Mouse (Mus musculus): ENCODE data around the gene Icos. TPM values are rescaled to one million over a fixed set of nuclear protein-coding genes. Genes with fewer than 3 reads are reported as not detected.

Icos gene
- polyA plus RNA-seq, 1 experiment from 2014 or later, result 0.34 TPM

GRCm38 (mm10) chr1:60979126-60979842 is 1.6 kb downstream of the Icos start:
- Histone ChIP-seq H3K4me3 (replicated peaks; ENCODE audit: low read length) (no peak overlapping the region), H3K9me3 (replicated peaks; ENCODE audit: control insufficient read depth, low read length) (no peaks in the 10 kb centered on the region), H3K4me1 (ENCODE audit: control insufficient read depth, insufficient read depth, low read length) (no peaks in the 10 kb centered on the region), H3K27me3 (ENCODE audit: control insufficient read depth, insufficient read depth, low read length) (no peaks in the 10 kb centered on the region), H3K4me2 (ENCODE audit: low read depth, low read length) (no peak overlapping the region), H3K9ac (ENCODE audit: low read length) (no peak overlapping the region), H3K27ac (ENCODE audit: low read length) (no peak overlapping the region), H3K36me3 (ENCODE audit: control insufficient read depth, insufficient read depth, low read length) (no peaks in the 10 kb centered on the region)
- no peak for ATAC-seq (ENCODE audit: insufficient read depth, low FRiP score)
- WGBS, result 49% methylated on average over 7 of the region's 7 CpGs

GRCm38 (mm10) chr1:60979843-60980235 is 2.1 kb downstream of the Icos start:
- Histone ChIP-seq H3K36me3 (ENCODE audit: control insufficient read depth, insufficient read depth, low read length) (no peaks in the 10 kb centered on the region), H3K27me3 (ENCODE audit: control insufficient read depth, insufficient read depth, low read length) (no peaks in the 10 kb centered on the region), H3K4me1 (ENCODE audit: control insufficient read depth, insufficient read depth, low read length) (no peaks in the 10 kb centered on the region), H3K9me3 (replicated peaks; ENCODE audit: control insufficient read depth, low read length) (no peaks in the 10 kb centered on the region), H3K4me2 (ENCODE audit: low read depth, low read length) (no peak overlapping the region), H3K9ac (ENCODE audit: low read length) (no peak overlapping the region), H3K4me3 (replicated peaks; ENCODE audit: low read length) (no peak overlapping the region), H3K27ac (ENCODE audit: low read length) (no peak overlapping the region)
- no peak for ATAC-seq (ENCODE audit: insufficient read depth, low FRiP score)
- WGBS, result 72% methylated on average over 2 of the region's 2 CpGs

GRCm38 (mm10) chr1:60985075-60985474 is 7.3 kb downstream of the Icos start:
- ATAC-seq (ENCODE audit: insufficient read depth, low FRiP score), result no peak
- Histone ChIP-seq H3K4me1 (ENCODE audit: control insufficient read depth, insufficient read depth, low read length) (no peaks in the 10 kb centered on the region), H3K9ac (ENCODE audit: low read length) (no peak overlapping the region), H3K4me3 (replicated peaks; ENCODE audit: low read length) (no peak overlapping the region), H3K36me3 (ENCODE audit: control insufficient read depth, insufficient read depth, low read length) (no peaks in the 10 kb centered on the region), H3K27ac (ENCODE audit: low read length) (no peak overlapping the region), H3K9me3 (replicated peaks; ENCODE audit: control insufficient read depth, low read length) (no peaks in the 10 kb centered on the region), H3K27me3 (ENCODE audit: control insufficient read depth, insufficient read depth, low read length) (no peaks in the 10 kb centered on the region), H3K4me2 (ENCODE audit: low read depth, low read length) (no peak overlapping the region)
- WGBS, result 70% methylated on average over 2 of the region's 2 CpGs

GRCm38 (mm10) chr1:60986141-60986540 is 8.4 kb downstream of the Icos start:
- no peak for ATAC-seq (ENCODE audit: insufficient read depth, low FRiP score)
- Histone ChIP-seq H3K27me3 (ENCODE audit: control insufficient read depth, insufficient read depth, low read length) (no peaks in the 10 kb centered on the region), H3K9ac (ENCODE audit: low read length) (no peak overlapping the region), H3K36me3 (ENCODE audit: control insufficient read depth, insufficient read depth, low read length) (no peaks in the 10 kb centered on the region), H3K27ac (ENCODE audit: low read length) (no peak overlapping the region), H3K9me3 (replicated peaks; ENCODE audit: control insufficient read depth, low read length) (no peaks in the 10 kb centered on the region), H3K4me2 (ENCODE audit: low read depth, low read length) (no peak overlapping the region), H3K4me3 (replicated peaks; ENCODE audit: low read length) (no peak overlapping the region), H3K4me1 (ENCODE audit: control insufficient read depth, insufficient read depth, low read length) (no peaks in the 10 kb centered on the region)
- WGBS, result 65% methylated on average over 5 of the region's 5 CpGs

- Histone ChIP-seq H3K36me3 (ENCODE audit: control insufficient read depth, insufficient read depth, low read length) (no peaks in the 10 kb centered on the region), H3K27me3 (ENCODE audit: control insufficient read depth, insufficient read depth, low read length) (no peaks in the 10 kb centered on the region), H3K4me2 (ENCODE audit: low read depth, low read length) (no peak overlapping the region), H3K4me3 (replicated peaks; ENCODE audit: low read length) (no peak overlapping the region), H3K4me1 (ENCODE audit: control insufficient read depth, insufficient read depth, low read length) (no peaks in the 10 kb centered on the region), H3K27ac (ENCODE audit: low read length) (no peak overlapping the region), H3K9ac (ENCODE audit: low read length) (no peak overlapping the region), H3K9me3 (replicated peaks; ENCODE audit: control insufficient read depth, low read length) (no peaks in the 10 kb centered on the region)
- 80% methylated on average over 5 of the region's 5 CpGs for WGBS
- ATAC-seq (ENCODE audit: insufficient read depth, low FRiP score), result no peak
Observed at GRCm38 (mm10) chr1:60989086-60989485, 11.4 kb downstream of the Icos start.

GRCm38 (mm10) chr1:60990305-60990704 is 12.6 kb downstream of the Icos start:
- Histone ChIP-seq H3K9ac (ENCODE audit: low read length) (no peak overlapping the region), H3K9me3 (replicated peaks; ENCODE audit: control insufficient read depth, low read length) (no peaks in the 10 kb centered on the region), H3K4me2 (ENCODE audit: low read depth, low read length) (no peak overlapping the region), H3K27me3 (ENCODE audit: control insufficient read depth, insufficient read depth, low read length) (no peaks in the 10 kb centered on the region), H3K27ac (ENCODE audit: low read length) (no peak overlapping the region), H3K4me3 (replicated peaks; ENCODE audit: low read length) (no peak overlapping the region), H3K4me1 (ENCODE audit: control insufficient read depth, insufficient read depth, low read length) (no peaks in the 10 kb centered on the region), H3K36me3 (ENCODE audit: control insufficient read depth, insufficient read depth, low read length) (no peaks in the 10 kb centered on the region)
- WGBS, result 53% methylated on average over 8 of the region's 8 CpGs
- ATAC-seq (ENCODE audit: insufficient read depth, low FRiP score), result no peak

DNA sequence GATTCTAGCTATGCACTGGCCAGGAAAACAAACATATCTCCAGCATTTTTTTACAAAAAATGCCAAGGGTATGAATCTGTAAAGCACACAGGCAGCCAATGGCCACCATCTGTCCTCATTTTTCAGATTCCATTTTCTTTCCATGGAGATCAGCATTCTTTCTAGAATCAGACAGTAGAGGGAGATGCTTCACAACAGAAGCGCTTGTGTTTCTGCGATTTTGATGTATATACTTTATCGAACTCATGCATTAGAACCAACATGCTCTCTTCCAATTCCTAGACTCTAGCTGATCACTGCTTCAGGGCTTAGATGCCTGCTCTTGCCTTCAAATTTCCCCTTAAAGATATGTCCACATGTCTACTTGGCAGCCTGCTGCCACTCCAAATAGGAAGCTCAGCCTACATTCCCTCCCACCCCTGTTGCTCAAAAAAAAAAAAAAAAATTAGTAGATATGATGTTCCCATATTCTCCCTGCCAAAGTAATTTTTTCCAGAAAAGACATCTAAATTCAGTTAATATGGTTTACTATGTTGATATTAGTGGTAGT is 20.4 kb downstream of the Icos start:
- Histone ChIP-seq H3K4me2 (ENCODE audit: low read depth, low read length) (no peak overlapping the region), H3K9me3 (replicated peaks; ENCODE audit: control insufficient read depth, low read length) (no peaks in the 10 kb centered on the region), H3K36me3 (ENCODE audit: control insufficient read depth, insufficient read depth, low read length) (no peaks in the 10 kb centered on the region), H3K9ac (ENCODE audit: low read length) (no peak overlapping the region), H3K27ac (ENCODE audit: low read length) (no peak overlapping the region), H3K27me3 (ENCODE audit: control insufficient read depth, insufficient read depth, low read length) (no peaks in the 10 kb centered on the region), H3K4me1 (ENCODE audit: control insufficient read depth, insufficient read depth, low read length) (no peaks in the 10 kb centered on the region), H3K4me3 (replicated peaks; ENCODE audit: low read length) (no peak overlapping the region)
- no peak for ATAC-seq (ENCODE audit: insufficient read depth, low FRiP score)
- WGBS, result 79% methylated on average over 3 of the region's 3 CpGs

GRCm38 (mm10) chr1:60998689-60999088 is 21.0 kb downstream of the Icos start:
- H3K4me2 ChIP-seq (ENCODE audit: low read depth, low read length), result no peak overlapping the region
- no peak overlapping the region for H3K9ac ChIP-seq (ENCODE audit: low read length)
- no peak overlapping the region for H3K27ac ChIP-seq (ENCODE audit: low read length)
- H3K9me3 ChIP-seq (replicated peaks; ENCODE audit: control insufficient read depth, low read length), result no peaks in the 10 kb centered on the region
- no peak overlapping the region for H3K4me3 ChIP-seq (replicated peaks; ENCODE audit: low read length)
- H3K4me1 ChIP-seq (ENCODE audit: control insufficient read depth, insufficient read depth, low read length), result no peaks in the 10 kb centered on the region
- H3K27me3 ChIP-seq (ENCODE audit: control insufficient read depth, insufficient read depth, low read length), result no peaks in the 10 kb centered on the region
- 43% methylated on average over 2 of the region's 2 CpGs for WGBS
- no peaks in the 10 kb centered on the region for H3K36me3 ChIP-seq (ENCODE audit: control insufficient read depth, insufficient read depth, low read length)
- ATAC-seq (ENCODE audit: insufficient read depth, low FRiP score), result no peak; the same call in 1 of the 2 replicates

DNA sequence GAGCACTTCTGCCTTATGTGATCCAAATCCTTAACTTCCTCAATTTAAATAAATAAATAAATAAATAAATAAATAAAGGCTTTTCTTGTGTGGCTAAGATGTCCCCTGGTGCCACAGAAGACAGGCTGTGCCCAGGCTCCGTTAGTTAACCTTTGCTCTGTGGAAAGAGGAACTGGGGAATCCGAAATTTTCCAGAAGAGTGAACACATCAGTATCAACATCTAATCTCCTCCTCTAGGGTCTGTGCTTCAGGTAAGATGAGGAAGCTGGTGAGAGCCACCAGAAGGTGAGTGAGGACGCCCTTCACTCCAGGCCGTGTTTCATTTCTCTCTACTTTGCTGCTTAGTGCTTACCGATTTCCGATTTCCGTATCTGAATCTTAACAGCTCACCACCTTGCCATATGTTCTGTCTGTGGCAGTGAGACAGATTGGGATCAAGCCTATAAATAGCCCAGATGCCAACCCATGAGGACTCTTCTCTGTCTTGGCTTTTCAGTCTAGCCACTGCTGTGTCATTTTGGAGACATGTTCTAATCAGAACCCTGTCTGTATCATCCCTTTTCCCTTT is 24.1 kb downstream of the Icos start:
- Histone ChIP-seq H3K27me3 (ENCODE audit: control insufficient read depth, insufficient read depth, low read length) (no peaks in the 10 kb centered on the region), H3K9ac (ENCODE audit: low read length) (no peak overlapping the region), H3K9me3 (replicated peaks; ENCODE audit: control insufficient read depth, low read length) (no peaks in the 10 kb centered on the region), H3K36me3 (ENCODE audit: control insufficient read depth, insufficient read depth, low read length) (no peaks in the 10 kb centered on the region), H3K27ac (ENCODE audit: low read length) (no peak overlapping the region), H3K4me1 (ENCODE audit: control insufficient read depth, insufficient read depth, low read length) (no peaks in the 10 kb centered on the region), H3K4me3 (replicated peaks; ENCODE audit: low read length) (no peak overlapping the region), H3K4me2 (ENCODE audit: low read depth, low read length) (no peak overlapping the region)
- 88% methylated on average over 7 of the region's 7 CpGs for WGBS
- ATAC-seq (ENCODE audit: insufficient read depth, low FRiP score), result no peak
